Mouse (Mus musculus): ENCODE results near the gene Slc38a4. TPM values are rescaled to one million over a fixed set of nuclear protein-coding genes. Genes with fewer than 3 reads are reported as not detected.
A peak's percentile ranks its signal among the peaks of the same experiment; 100 is the strongest.

The Slc38a4 gene
- polyA plus RNA-seq, 1 experiment from 2014 or later, result 23.9 TPM

DNA sequence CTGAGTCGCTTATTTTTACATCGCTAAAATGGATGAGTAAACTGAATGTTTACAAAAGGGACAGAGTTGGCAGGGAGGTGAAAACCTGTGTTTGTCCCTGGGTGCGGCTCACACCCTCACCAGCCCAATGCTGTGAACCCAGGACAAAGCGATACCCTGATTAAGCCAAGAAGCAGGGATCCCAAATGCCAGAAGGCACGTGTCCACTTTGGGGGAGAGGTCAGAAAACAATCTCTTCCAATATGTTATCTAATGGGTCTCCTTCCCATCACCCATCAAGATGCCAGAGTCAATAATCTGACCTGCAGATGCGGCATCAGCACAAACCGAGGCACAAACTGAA is 51.3 kb downstream of the Slc38a4 start:
- Histone ChIP-seq H3K4me3 (ENCODE audit: low read depth, low read length) (no peak overlapping the region), H3K4me2 (replicated peaks; ENCODE audit: low read depth, low read length) (no peak overlapping the region), H3K9ac (replicated peaks; ENCODE audit: low read depth) (no peak overlapping the region), H3K27me3 (replicated peaks; ENCODE audit: insufficient read depth, low read length) (no peaks in the 10 kb centered on the region), H3K9me3 (ENCODE audit: low read length) (no peaks in the 10 kb centered on the region), H3K27ac (ENCODE audit: low read length) (0 out of 2 replicates have a peak overlapping the region, but pooled peaks have one; percentile 44), H3K36me3 (ENCODE audit: insufficient read depth, low read length) (no peaks in the 10 kb centered on the region), H3K4me1 (ENCODE audit: insufficient read depth, low read depth, low read length) (peaks cover 5% of the 10 kb centered on the region; the same call in 1 of the 2 replicates)
- no peak for TF ChIP-seq EP300 (IDR thresholded peaks at IDR 0.05)
- TF ChIP-seq CTCF (IDR thresholded peaks at IDR 0.05), result no peak
- ATAC-seq (no peak), DNase-seq (ENCODE audit: low spot score) (no peak)
- WGBS, result 46% methylated on average over 7 of the region's 7 CpGs

DNA sequence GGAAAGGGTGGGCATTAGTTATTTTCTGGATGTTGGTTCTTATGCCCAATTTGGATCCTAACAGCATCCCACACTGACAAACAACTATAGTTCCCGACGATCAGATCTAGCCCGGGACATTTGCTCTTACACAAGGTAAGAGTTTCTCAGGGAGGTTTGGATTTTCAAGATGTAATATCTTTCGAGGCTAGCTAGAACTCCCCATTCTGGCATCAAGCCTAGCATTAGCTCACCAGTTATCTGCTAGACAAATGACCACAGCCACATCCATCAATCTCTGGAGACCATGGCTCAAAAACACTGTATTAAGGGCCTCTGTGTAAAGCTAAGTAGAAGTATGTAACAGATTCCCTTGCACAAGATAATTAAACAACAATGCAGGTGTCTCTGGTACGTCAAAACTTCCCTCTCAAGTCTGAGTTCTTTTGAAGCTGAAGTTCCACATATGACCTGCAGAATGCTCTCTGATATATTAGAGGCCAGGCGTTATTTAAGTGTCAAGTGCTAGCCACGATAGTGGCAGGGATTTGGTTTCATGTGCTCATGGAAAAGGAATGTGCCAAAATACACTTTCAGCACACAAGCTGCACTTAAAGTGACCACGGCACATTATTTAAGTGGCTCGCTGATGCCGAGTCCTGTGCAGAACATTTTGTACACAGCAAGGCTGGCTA is 51.8 kb downstream of the Slc38a4 start:
- Histone ChIP-seq H3K4me2 (replicated peaks; ENCODE audit: low read depth, low read length) (no peak overlapping the region), H3K27me3 (replicated peaks; ENCODE audit: insufficient read depth, low read length) (no peaks in the 10 kb centered on the region), H3K4me3 (ENCODE audit: low read depth, low read length) (no peak overlapping the region), H3K27ac (ENCODE audit: low read length) (peak overlapping the region; percentile 55), H3K4me1 (ENCODE audit: insufficient read depth, low read depth, low read length) (peaks cover 5% of the 10 kb centered on the region; the same call in 1 of the 2 replicates), H3K9me3 (ENCODE audit: low read length) (no peaks in the 10 kb centered on the region), H3K9ac (replicated peaks; ENCODE audit: low read depth) (no peak overlapping the region), H3K36me3 (ENCODE audit: insufficient read depth, low read length) (no peaks in the 10 kb centered on the region)
- ATAC-seq (peak; percentile 91), DNase-seq (ENCODE audit: low spot score) (peak; percentile 93)
- peak; percentile 97 for TF ChIP-seq EP300 (IDR thresholded peaks at IDR 0.05)
- TF ChIP-seq CTCF (IDR thresholded peaks at IDR 0.05), result peak; percentile 45
- WGBS, result 24% methylated on average over 10 of the region's 10 CpGs

DNA sequence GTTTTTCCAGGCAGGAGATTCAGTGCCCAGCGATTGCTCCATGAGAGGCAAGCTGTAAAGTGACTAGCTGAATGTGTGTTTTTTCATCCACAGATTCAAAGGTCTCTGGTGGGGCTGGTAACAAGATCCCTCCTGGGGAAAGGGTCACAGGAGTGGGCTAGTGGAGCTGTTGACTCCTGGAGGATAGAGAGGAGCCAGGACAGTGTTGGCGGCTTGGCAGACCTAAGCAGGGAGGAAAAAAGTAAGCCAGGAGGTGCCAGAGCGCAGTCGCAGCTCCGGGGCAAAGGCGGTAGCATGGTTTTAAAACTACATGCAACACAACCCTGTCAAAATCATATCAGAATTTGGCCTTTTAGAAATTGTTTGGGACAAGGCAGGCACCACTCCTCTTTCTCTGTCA is 52.6 kb downstream of the Slc38a4 start:
- H3K27ac ChIP-seq (ENCODE audit: low read length), result 0 out of 2 replicates have a peak overlapping the region, but pooled peaks have one; percentile 55
- peaks cover 5% of the 10 kb centered on the region; the same call in 1 of the 2 replicates for H3K4me1 ChIP-seq (ENCODE audit: insufficient read depth, low read depth, low read length)
- TF ChIP-seq CTCF (IDR thresholded peaks at IDR 0.05) (no peak), EP300 (IDR thresholded peaks at IDR 0.05) (no peak)
- H3K36me3 ChIP-seq (ENCODE audit: insufficient read depth, low read length), result no peaks in the 10 kb centered on the region
- no peak overlapping the region for H3K9ac ChIP-seq (replicated peaks; ENCODE audit: low read depth)
- H3K9me3 ChIP-seq (ENCODE audit: low read length), result no peaks in the 10 kb centered on the region
- H3K4me2 ChIP-seq (replicated peaks; ENCODE audit: low read depth, low read length), result no peak overlapping the region
- H3K27me3 ChIP-seq (replicated peaks; ENCODE audit: insufficient read depth, low read length), result no peaks in the 10 kb centered on the region
- WGBS, result 75% methylated on average over 6 of the region's 6 CpGs
- H3K4me3 ChIP-seq (ENCODE audit: low read depth, low read length), result no peak overlapping the region
- DNase-seq (ENCODE audit: low spot score), result no peak
- ATAC-seq, result no peak

- 84% methylated on average over 12 of the region's 12 CpGs for WGBS
- no peaks in the 10 kb centered on the region for H3K9me3 ChIP-seq (ENCODE audit: low read length)
- no peak overlapping the region for H3K9ac ChIP-seq (replicated peaks; ENCODE audit: low read depth)
- H3K4me3 ChIP-seq (ENCODE audit: low read depth, low read length), result no peak overlapping the region
- H3K27me3 ChIP-seq (replicated peaks; ENCODE audit: insufficient read depth, low read length), result no peaks in the 10 kb centered on the region
- H3K27ac ChIP-seq (ENCODE audit: low read length), result no peak overlapping the region
- no peaks in the 10 kb centered on the region for H3K36me3 ChIP-seq (ENCODE audit: insufficient read depth, low read length)
- DNase-seq (ENCODE audit: low spot score) (no peak), ATAC-seq (no peak)
- peaks cover 5% of the 10 kb centered on the region; the same call in 1 of the 2 replicates for H3K4me1 ChIP-seq (ENCODE audit: insufficient read depth, low read depth, low read length)
- no peak for TF ChIP-seq CTCF (IDR thresholded peaks at IDR 0.05)
- no peak for TF ChIP-seq EP300 (IDR thresholded peaks at IDR 0.05)
- H3K4me2 ChIP-seq (replicated peaks; ENCODE audit: low read depth, low read length), result no peak overlapping the region
These were observed 53.0 kb downstream of the Slc38a4 start for GRCm38 (mm10) chr15:97002752-97003151.

GRCm38 (mm10) chr15:97001886-97002285 is 53.9 kb downstream of the Slc38a4 start:
- DNase-seq (ENCODE audit: low spot score) (no peak), ATAC-seq (no peak)
- Histone ChIP-seq H3K36me3 (ENCODE audit: insufficient read depth, low read length) (no peaks in the 10 kb centered on the region), H3K27ac (ENCODE audit: low read length) (0 out of 2 replicates have a peak overlapping the region, but pooled peaks have one; percentile 55), H3K9ac (replicated peaks; ENCODE audit: low read depth) (no peak overlapping the region), H3K4me1 (ENCODE audit: insufficient read depth, low read depth, low read length) (peaks cover 5% of the 10 kb centered on the region; the same call in 1 of the 2 replicates), H3K27me3 (replicated peaks; ENCODE audit: insufficient read depth, low read length) (no peaks in the 10 kb centered on the region), H3K4me2 (replicated peaks; ENCODE audit: low read depth, low read length) (no peak overlapping the region), H3K9me3 (ENCODE audit: low read length) (no peaks in the 10 kb centered on the region), H3K4me3 (ENCODE audit: low read depth, low read length) (no peak overlapping the region)
- 63% methylated on average over 7 of the region's 7 CpGs for WGBS
- TF ChIP-seq EP300 (IDR thresholded peaks at IDR 0.05) (no peak), CTCF (IDR thresholded peaks at IDR 0.05) (no peak)

GRCm38 (mm10) chr15:97001416-97001815 is 54.3 kb downstream of the Slc38a4 start:
- Histone ChIP-seq H3K4me2 (replicated peaks; ENCODE audit: low read depth, low read length) (no peak overlapping the region; the same call in 1 of the 2 replicates), H3K27ac (ENCODE audit: low read length) (peak overlapping the region; percentile 55), H3K36me3 (ENCODE audit: insufficient read depth, low read length) (no peaks in the 10 kb centered on the region), H3K27me3 (replicated peaks; ENCODE audit: insufficient read depth, low read length) (no peaks in the 10 kb centered on the region), H3K4me1 (ENCODE audit: insufficient read depth, low read depth, low read length) (peaks cover 5% of the 10 kb centered on the region; the same call in 1 of the 2 replicates), H3K4me3 (ENCODE audit: low read depth, low read length) (no peak overlapping the region), H3K9ac (replicated peaks; ENCODE audit: low read depth) (no peak overlapping the region), H3K9me3 (ENCODE audit: low read length) (no peaks in the 10 kb centered on the region)
- 39% methylated on average over 12 of the region's 12 CpGs for WGBS
- ATAC-seq, result no peak
- DNase-seq (ENCODE audit: low spot score), result peak; percentile 52
- TF ChIP-seq EP300 (IDR thresholded peaks at IDR 0.05) (no peak), CTCF (IDR thresholded peaks at IDR 0.05) (peak; percentile 18)
